Mouse (Mus musculus): ENCODE data around the gene Set.
A peak's percentile ranks its signal among the peaks of the same experiment; 100 is the strongest.

DNA sequence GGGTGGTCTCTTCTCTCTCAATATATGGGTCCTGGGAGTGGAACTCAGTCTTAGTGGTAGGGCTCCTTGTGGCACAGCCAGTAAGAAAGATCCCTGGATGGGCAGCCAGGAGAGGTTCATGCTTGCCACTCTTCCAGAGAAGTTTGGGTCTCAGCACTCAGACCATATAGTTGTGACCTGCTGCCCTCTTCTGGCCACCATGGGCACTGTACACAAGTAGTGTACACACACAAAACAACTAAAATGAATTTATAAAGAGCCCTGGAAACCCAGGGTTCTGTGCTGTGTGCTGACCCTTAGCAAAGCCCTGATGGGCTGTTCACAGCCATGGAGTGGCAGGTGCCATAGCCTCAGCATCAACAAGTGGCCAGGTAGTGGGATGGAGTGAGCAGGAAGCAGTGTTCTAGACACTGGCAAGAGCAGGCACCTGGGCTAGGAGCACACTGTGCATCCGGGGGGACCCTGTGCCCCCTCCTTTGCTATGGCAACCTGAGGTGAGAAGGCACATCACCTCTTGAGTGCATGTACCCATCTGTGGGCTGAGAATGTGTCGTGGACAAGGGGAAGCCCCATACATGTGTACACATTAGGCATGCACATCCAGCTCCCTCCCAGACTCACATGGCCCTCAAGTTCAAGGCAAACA is 38.8 kb downstream of the Set start:
- TF ChIP-seq POLR2A (IDR thresholded peaks at IDR 0.05; ENCODE audit: low read depth, low read length) (no peak), ZMIZ1 (IDR thresholded peaks at IDR 0.05; ENCODE audit: low read depth, low read length) (no peak), CTCF (conservative IDR thresholded peaks at IDR 0.05 in 1 of 2, IDR thresholded peaks at IDR 0.05 in 1 of 2; ENCODE audit: low read depth in 2 of 2, low read length in 2 of 2) (peak; percentile 53 to 92; a peak in 3 of 4 replicates), ZNF384 (IDR thresholded peaks at IDR 0.05; ENCODE audit: low read depth, low read length) (no peak), USF1 (IDR thresholded peaks at IDR 0.05; ENCODE audit: low read depth, low read length) (no peak)

Measured in CH12.LX (cell line).